Mouse (Mus musculus) C2C12 (cell line): ENCODE data around the gene Ndufs4.

Experiments used
- CEBPB ChIP-seq: IDR thresholded peaks from one replicate; pipeline ENCODE4 v1.6.1; 2011; ENCODE audit warnings: low read depth, mild to moderate bottlenecking, control low read depth, moderate library complexity
- CTCF ChIP-seq: IDR thresholded peaks from one replicate; pipeline ENCODE4 v1.5.1; 2011; ENCODE audit not compliant: control insufficient read depth, insufficient read depth, insufficient read length
- MAX ChIP-seq: IDR thresholded peaks from one replicate; pipeline ENCODE4 v1.6.1; 2011; ENCODE audit warnings: mild to moderate bottlenecking, control low read depth

GRCm38 (mm10) chr13:114387521-114388171, 412 bp downstream of the Ndufs4 start:
- peak; percentile 76 for TF ChIP-seq MAX
- TF ChIP-seq CTCF: no peak
- no peak for TF ChIP-seq CEBPB
